ENCODE assay signal across 19 mouse cellular contexts in genomic region chr4:155428442-155428841, GRCm38 (mm10). TPM values are rescaled to one million over a fixed set of nuclear protein-coding genes. Genes with fewer than 3 reads are reported as not detected.
"Had no signal": no experiment of that assay in that cellular context is flagged by ENCODE, and none has a peak within 500 bp of the region (broad histone marks: within the 10 kb centered on the region; RNA-seq: fewer than 3 reads in every experiment).

No protein-coding gene starts in this region.

- H3K36me3 ChIP-seq: neural tube, embryonic 13.5 days; neural tube, embryonic 15.5 days; stomach, embryonic 15.5 days had no signal

- H3K27ac ChIP-seq: neural tube, embryonic 13.5 days; neural tube, embryonic 15.5 days; stomach, embryonic 15.5 days; stomach, postnatal 0 days had no signal

- H3K9ac ChIP-seq: neural tube, embryonic 13.5 days; neural tube, embryonic 15.5 days; stomach, embryonic 15.5 days had no signal

- H3K9me3 ChIP-seq: neural tube, embryonic 13.5 days; neural tube, embryonic 15.5 days; stomach, embryonic 15.5 days had no signal

- H3K4me3 ChIP-seq: neural tube, embryonic 13.5 days; neural tube, embryonic 15.5 days; stomach, embryonic 15.5 days had no signal

- H3K4me2 ChIP-seq: neural tube, embryonic 13.5 days; neural tube, embryonic 15.5 days; stomach, embryonic 15.5 days had no signal

- H3K4me1 ChIP-seq: neural tube, embryonic 13.5 days; neural tube, embryonic 15.5 days; stomach, embryonic 15.5 days had no signal

- H3K27me3 ChIP-seq: neural tube, embryonic 13.5 days; neural tube, embryonic 15.5 days; stomach, embryonic 15.5 days had no signal

- DNase-seq: retina, postnatal 1 day; right cerebral cortex, adult 18-20 months; right cerebral cortex, postnatal 14 days; right cerebral cortex, postnatal 25 days; right cerebral cortex, postnatal 4 days; spleen, adult 18-20 months; thymus, adult 18-20 months; thymus, adult 2 months; thymus, postnatal 14 days; thymus, postnatal 25 days; thymus, postnatal 36 days; thymus, postnatal 4 days had no signal

RNA-seq across cellular contexts. Expression of gene Gabrd, which starts 30.5 kb away (rescaled TPM):
- total RNA-seq: neutrophil, adult 5-6 weeks had no signal
- polyA plus RNA-seq: stomach, embryonic 14.5 days; stomach, embryonic 15.5 days had no signal

RNA-seq across cellular contexts. Expression of gene Tmem52, which starts 40.5 kb away (rescaled TPM):
- total RNA-seq: neutrophil, adult 5-6 weeks had no signal
- polyA plus RNA-seq: neural tube, embryonic 13.5 days; neural tube, embryonic 14.5 days; stomach, embryonic 14.5 days; stomach, postnatal 0 days had no signal
